Mouse (Mus musculus): ENCODE measurements at regions not wholly inside any gene's neighbourhood (a gene's known extent, or its start where the extent isn't known, plus 50 kb on each side); places are given as distances from the start of the nearest gene placed in this dataset.

DNA sequence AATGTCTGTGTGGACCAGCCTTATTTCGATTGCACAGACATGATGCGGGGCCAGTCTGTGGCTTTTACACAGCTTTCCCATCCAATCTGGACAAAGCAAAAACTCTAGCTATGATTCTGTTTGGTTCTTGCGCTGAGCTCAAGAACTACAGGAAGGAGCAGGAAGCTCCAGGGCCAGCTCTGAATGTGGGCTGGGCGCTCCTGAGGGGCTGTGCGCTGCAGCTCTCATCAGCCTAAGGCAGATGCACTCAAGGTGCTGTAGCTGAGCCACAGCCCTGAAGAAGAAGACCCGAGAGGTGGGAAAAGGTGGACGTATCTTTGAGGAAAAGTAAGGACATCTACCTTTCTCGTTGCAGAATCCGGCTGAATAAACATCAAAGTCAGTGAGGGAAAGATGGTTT lies 278.2 kb upstream of the Nrsn1 start:
- DNase-seq (ENCODE audit: low spot score), result no peak

DNA sequence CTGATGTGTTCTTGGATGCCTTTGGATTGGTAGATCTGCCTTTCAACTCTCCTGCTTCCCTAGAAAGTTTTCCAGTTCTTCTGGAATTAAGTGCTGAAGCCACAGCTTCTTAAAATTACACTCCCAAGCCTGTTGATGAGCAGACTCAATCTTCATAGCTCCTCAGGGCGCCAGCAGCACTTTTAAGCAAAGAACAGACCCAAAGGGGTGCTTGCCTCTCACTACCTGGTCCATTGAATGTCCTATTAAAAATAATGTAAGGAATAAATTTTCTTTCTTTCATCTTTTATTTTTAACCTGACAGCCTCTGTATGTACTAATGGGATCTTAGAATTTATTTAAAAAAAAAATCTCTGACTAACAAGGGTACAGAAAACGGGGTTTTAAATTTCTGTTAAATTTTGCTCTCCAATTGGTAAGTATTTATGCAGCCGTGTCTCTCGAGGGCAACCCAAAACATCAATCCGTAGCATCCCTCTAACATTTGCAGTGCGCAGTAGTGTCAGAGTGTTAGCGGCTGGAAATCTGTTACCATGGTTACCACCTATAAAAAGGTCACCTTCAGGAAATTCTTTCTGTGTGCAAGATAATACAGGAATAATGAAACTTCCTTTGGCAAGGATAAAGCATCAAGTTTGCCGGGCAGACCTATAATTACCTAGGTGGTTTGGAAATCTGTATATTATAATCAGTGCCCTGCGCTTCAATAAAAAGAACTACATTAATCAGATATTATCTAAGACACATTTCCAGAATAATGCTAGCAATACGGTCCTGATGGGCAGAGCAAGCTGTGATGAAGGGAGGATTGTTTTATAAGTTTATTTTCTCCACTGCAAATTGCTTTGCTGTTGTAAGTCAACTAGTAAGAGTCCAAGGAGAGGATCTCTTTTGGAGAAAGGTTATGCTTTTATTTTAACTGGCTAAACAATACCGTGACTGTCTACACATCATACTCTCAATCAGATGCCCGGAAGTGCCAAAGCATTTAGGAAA lies 277.1 kb upstream of the Nrsn1 start:
- no peak for DNase-seq (ENCODE audit: low spot score)

DNA sequence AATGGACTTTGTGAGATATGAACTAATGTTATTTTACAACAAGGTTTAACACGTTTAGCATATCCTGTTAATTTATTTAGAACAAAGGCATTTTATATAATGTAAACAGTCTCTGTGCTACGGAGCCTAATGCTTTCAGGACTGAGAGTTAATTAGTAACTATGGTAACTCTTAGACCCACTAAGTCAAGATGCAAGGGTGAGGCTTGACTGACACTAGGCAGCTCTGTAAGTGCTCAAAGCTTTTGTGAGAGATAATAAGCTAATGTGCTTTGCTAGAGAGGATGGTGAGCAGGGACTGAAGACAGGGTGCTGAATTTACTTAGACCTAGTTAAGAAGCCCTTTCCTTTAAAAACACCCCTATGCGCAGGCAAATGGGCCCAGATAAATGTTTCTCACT lies 253.8 kb upstream of the Nrsn1 start:
- no peak for DNase-seq (ENCODE audit: low spot score)

DNA sequence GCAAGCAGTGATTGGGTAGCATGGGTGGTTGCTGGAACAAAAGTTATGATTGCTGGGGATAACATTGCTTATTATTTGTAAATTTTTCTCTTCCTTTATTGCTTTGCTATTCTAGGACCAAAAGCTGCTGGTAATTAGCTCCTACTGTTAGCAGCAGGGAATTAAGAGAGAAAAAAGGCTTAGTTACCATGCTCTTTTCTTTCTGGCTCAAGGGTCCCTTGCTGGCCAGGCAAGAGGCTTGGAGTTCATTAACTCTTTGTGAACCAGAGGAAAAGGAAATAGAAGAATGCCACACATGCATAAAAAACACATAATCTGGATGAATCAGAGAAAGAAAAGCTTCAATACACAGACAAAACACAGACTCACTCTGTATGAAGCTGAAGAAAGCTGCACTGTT lies 237.1 kb upstream of the Nrsn1 start:
- DNase-seq (ENCODE audit: low spot score), result no peak

DNA sequence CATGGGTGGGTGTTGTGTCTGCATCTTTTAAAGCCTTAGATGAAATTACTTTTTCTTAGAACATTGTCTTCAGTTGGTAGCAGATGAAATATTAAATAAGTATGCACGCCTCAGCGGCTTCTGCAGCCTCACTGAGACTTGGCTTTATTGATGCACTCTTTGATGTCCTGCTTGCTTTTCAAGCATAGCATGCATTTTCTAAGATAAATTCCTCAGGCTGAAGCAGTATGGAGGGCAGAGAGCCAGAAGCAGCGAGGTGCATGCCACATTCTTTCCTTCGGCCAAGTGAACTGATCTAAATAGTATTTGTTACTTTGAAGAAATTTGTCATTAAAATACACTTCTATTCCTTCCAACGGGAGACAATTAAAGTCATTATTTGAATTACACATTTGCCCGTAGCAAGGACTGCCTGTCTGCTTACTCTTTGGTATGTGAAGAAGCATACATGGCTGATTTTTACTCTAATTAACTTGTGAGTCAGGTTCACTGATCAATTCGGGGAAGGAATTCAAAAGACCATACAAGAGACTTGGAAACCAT lies 224.3 kb upstream of the Nrsn1 start:
- no peak for DNase-seq (ENCODE audit: low spot score)

DNA sequence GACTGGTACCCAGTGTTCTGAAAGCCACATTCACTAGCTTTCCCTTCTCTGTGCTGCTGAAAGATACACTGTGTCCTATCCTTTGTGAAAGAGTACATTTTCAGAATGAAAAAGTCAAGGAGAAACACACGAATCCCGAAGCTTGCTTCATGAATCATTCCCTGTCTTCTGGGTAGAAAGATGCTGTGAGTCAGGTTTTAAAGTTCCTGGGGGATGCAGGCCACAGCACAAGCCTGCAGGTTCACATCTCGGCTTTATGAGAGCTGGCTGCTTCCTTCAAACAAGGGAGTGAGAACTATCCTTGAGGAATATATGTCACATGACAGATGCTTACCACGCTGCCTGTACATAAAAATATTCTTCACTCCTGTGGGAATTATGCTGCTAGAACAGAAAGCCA lies 219.7 kb upstream of the Nrsn1 start:
- DNase-seq (ENCODE audit: low spot score), result no peak

DNA sequence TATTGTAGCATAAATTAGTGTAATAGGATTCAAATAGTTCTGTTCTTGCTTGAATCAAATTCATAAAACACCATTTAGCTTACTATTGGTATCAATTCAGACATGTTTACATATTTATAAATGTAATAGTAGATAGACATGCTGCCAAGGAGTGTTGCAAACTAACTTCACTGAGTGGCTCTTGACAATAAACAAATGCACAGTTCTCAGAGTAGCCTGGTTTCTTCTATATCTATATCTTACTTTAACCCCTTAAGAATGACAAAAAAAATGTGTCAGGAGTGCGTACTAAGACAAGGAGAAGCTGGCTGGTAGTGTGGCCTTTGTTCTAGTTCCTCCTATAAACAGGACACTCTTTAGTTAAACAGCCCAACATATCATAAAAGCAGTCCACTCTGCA lies 213.0 kb upstream of the Nrsn1 start:
- no peak for DNase-seq (ENCODE audit: low spot score)

DNA sequence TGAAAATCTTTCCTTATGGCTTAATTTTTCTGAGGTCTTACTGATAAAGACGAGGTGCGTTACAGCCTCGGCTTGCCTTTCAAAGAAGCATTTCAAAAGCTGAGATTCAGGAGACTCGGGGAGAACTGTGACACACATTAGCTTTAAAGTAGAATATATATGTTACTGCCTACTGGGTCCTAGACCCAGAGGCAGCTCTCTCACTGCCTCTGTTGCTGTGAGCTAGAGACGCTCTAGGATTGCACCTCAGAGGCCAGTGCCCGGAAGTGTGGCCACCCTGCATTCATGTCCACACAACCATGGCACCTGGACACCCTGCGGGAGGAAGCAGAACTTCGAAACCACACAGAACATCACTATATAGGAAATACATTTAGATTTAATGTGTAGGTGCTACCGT lies 181.6 kb upstream of the Nrsn1 start:
- DNase-seq (ENCODE audit: low spot score), result no peak

DNA sequence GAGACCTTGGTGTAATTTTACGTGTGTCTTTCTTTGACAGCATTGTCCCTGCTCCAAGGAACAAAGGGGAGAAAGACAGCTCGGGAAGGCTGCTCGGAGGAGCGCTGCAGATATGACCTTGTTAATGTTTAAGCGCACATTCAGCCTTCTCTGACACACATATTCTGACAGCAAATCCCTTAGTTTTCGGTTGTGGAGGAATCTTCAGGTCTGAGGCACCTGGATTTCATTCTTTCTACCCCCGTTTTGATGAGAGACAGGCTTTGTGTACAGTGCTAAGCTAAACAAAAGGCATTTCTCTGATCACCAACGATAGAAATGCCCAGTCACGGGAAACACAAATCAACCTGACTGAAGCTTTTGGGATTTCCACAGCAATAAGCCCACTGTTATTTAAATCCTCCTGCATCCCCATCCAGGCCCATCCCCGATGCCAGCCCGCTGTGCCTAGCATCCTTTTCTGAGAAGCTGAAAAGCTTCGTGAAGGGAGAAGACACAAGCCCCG lies 181.1 kb upstream of the Nrsn1 start:
- DNase-seq (ENCODE audit: low spot score), result no peak

DNA sequence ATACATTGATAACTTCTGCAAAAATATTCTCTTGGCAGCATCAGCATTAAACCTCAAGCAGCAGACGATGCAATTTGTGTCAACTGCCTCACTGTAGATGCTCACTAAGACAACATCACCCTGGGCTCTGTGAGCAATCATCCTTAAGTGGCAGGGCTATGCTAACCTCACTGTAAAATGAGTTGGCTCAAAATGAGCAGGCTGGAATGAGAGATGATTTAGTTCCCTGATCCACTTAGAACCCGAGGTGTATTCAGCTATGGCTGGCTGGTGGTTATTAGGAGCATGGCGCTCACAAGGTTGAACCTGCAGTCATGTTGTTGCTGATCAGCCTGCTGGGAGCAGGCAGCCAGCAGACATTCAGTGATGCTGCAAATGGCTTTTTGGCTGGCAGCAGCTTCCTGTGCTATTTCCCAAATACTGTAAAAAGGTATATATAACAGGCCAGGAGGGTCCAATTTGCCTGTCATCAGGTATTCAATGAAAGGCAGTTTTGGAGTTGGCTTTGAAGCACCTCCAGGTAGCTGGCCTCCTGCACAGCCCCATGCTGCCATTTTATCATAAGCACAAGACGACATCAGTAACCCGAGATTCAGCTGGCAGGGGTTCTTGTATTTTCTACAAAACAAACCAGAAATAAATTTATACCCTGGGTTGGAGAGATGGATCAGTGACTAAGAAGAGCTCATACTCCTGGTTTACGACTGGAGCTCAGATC lies 159.6 kb upstream of the Nrsn1 start:
- DNase-seq (ENCODE audit: low spot score), result no peak

DNA sequence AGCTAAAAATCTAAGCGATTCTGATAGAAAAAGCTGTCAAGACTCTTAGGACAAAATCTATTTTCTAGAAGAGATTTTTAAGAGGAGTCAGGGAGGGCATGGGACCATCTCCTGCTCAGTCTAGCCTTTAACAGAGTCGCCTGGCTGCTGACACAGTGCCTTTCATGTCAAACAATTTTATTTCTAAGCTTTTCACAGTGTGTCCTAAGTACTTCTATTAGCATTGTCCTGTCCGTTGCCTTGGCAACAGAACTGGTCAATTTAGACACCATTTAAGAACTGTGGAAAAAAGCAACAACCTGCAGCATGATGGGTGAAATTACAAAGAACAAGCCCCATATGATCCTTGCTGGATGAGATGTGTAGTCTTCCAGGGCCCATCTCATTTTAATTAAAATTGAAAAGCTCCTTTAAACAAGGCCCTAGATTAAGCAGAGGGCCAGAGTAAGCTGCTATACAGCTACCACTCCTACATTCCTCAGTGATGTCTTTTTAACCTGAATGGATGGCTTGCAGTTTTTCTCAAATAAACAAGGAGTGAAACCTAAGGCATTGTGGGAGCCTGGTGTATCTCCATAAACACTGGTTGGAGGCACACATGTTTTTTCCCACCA lies 133.0 kb upstream of the Nrsn1 start:
- no peak for DNase-seq (ENCODE audit: low spot score)

DNA sequence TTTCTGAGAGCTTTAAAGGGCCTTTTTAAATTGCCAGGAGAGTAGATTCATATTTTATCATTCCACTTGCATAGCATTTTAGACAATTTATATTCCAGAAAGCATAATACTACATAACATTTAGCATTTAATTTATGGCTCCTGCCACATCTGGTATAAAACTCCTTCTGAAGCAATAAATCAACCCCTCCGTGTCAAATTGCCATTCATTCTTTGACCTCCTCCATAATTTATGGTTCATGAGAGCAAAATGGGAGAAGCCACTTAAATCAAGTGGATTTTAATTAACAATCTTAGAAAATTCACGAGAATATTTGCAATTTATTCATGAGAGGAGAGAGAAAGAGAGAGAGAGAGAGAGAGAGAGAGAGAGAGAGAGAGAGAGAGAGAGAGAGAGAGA lies 132.4 kb upstream of the Nrsn1 start:
- no peak for DNase-seq (ENCODE audit: low spot score)

DNA sequence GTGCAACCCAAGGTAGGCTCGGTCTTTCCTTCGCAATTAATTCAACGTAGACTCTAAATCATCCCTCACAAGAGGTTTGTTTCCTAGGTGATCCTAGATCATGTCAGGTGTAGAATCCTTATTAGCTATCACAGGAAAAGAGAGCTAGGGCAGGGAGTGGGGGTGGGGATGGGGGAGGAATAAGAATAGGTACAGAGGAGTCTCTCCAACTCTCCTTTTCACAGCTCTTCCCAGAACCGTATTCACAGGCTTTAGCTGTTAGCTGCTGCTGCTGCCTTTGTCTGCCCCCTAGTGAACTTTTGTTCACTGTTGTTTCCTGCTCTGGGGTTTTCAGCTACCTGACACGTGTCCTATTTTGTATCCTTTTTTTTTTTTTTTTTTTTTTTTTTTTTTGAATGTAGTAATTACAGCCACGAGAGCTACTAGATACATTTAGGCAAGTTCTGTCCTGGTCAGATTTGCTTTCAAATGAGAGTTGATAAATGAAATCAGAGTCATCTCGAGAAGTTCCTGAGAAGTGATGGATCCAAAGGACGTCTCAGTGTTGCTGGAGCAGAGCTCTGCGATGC lies 131.7 kb upstream of the Nrsn1 start:
- no peak for DNase-seq (ENCODE audit: low spot score)

DNA sequence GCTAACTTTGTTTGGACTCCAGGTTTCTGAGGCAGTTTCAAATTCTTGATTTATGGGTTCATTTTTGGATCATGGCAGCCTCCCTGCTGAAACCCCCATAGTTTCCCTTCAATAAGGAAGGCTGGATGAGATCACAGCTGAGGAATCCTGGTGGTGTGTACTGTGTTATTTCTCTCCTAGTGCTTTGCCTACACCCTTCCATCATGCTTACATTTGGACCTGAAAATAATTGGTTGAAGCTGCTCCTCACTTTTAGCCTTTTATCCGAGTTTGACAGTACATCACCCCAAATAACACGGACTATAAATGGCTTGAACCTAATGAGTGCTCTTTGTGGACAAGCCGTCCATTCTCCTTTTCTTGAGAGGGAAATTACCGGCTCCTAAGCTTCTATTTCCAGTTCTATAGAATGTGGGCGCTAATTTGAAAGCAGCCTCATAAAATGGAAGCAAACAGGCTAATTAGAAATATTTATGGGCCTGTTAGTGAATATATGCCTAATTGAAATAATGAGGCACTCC lies 122.5 kb upstream of the Nrsn1 start:
- no peak for DNase-seq (ENCODE audit: low spot score)

DNA sequence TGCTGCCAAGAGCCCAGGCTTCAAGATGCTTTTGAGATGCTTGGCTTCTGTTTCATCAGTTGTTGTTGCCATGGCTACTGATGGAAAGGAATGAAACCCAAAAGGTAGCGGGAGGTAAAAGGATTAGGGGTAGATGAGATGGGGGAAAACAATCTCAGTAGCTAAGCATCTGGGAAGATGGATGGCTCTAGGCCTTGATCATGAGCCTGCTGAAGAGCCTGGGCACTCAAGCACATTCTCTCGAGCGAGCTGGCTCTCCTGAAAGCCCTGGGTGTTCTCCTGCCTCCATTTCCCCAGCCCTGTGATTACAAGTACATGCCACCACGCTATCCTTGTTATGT lies 92.3 kb upstream of the Nrsn1 start:
- no peak for DNase-seq (ENCODE audit: low spot score)

DNA sequence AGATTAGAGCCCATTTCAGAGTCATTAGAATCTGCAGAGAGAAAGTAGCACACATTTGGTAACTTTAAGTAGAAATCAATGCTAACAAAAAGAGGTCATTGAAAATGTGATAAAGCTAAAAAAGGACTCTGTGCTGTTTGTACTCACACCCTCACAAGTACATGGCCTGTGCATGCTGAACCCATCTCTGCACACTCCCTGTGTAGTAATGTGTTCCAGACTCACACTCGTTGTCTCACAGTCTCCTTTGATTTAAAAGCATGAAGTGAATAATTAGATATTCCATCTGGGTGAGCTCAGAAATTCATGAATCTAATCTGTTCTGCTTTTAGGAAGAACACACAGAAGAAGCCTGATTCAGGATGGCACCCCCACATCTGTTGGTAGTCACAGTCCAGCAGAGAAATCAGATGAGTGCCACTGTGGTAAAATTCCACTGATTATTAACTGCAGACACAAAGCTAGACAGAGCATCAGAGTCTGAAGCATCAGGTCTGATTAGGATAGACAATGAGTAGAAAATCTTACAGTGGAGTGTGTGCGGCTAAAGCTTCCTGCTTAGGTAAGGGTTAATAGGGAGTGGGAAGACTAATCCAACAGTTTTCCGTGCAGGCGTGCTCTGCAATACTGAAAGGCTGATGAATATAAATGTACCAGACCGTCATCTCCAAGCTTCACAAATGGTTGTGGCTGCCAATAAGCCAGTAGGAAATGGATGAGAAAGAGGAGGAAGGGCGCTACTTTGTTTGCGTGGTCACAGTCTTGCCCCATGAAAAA lies 91.7 kb upstream of the Nrsn1 start:
- DNase-seq (ENCODE audit: low spot score), result peak; percentile 40

DNA sequence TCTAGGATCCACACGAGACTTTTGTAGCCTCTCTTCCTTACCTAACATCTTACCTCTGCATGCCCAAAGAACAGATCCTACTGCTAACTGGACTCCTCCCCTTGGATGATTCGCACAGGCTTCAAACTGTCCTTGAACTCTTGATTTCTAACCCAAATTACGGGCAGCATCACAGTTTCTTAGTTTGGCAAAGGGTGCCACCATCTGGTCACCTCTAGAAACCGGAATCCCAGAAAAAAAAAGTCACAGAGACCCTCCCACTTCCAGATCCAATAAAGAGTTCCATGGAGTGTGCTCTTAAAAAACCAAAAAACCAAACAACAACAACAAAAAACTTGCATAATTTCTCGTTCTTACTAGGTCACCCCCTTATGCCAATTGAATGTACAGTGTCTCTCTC lies 77.3 kb upstream of the Nrsn1 start:
- DNase-seq (ENCODE audit: low spot score), result no peak

DNA sequence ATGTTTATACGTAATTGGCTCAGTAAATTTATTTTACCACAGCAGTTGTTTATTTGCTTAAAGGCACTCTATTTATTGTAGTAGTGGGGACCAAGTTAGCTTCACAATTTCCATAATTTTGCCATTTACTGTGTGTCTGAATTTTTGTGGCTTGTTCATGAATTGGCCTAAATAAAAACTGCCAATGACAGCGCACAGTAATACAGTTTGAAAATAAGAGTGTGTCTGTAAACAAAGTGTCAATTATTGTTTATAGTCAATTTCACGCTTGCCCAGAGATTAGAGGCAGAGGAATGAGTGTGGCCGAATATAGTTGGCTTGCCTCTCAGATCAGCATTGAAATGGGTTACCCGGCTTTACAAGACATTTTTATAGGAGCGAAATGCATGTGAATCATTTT lies 73.0 kb upstream of the Nrsn1 start:
- no peak for DNase-seq (ENCODE audit: low spot score)

DNA sequence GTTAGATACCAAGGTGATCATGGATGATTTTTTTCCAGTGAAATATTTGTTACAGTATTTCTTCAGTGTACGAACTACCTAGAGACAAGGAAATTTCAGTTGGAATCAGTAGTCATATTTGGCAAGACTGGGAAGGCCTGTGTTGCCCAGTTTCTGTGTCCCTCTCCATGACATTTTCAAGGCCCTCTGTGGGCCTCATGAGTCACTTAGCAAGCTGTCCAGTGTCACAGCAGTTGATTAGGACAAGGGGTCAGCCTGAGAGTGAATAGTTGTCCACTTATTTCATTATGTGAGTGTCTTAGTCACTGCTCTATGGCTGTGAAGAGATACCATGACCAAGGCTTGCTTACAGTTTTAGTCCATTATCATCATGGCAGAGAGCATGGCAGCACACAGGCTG lies 71.5 kb upstream of the Nrsn1 start:
- DNase-seq (ENCODE audit: low spot score), result no peak

DNA sequence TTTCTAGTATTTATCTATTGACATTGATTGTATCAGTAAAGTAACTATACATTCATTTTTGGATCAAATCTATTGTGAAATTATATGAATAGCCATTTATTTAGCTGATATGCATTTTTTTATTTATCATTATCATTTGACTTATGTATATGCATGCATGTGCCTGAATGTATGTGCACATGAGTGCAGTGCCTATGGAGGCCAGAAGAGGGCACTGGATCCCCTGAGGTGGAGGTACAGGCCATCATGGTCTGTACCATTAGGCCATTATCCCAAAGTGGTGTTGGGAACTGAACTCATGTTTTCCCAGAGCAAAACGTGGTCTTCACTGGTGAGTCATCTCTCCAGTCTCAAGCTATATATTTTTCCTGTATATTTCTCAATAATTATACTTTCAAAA lies 63.5 kb upstream of the Nrsn1 start:
- no peak for DNase-seq (ENCODE audit: low spot score)

Measured in layer of hippocampus, adult 9-10 months (tissue).